Mouse (Mus musculus): ENCODE measurements around the gene Camkk2.

- TF ChIP-seq POLR2A (IDR thresholded peaks at IDR 0.05; ENCODE audit: insufficient read depth, low read length) (no peak), CTCF (IDR thresholded peaks at IDR 0.05; ENCODE audit: low read depth, low read length) (no peak)
Observed at GRCm38 (mm10) chr5:122788696-122789095, 9.5 kb upstream of the Camkk2 start.
